Mouse (Mus musculus) ovary, postnatal 36 days (tissue): ENCODE measurements around the gene Tollip.
A peak's percentile ranks its signal among the peaks of the same experiment; 100 is the strongest.
"Not testable (repeated sequence)": the region's sequence is repeated elsewhere in the genome, so short reads cannot be mapped to it uniquely, and the experiment has no call there.

ENCODE experiments used
- DNase-seq: peaks from one replicate; pipeline ENCODE4 v3.0.0; 2022; ENCODE audit warnings: low spot score, mixed read lengths

The Tollip gene

GRCm38 (mm10) chr7:141934128-141934898, 16.0 kb upstream of the Tollip start:
- no peak for DNase-seq

DNA sequence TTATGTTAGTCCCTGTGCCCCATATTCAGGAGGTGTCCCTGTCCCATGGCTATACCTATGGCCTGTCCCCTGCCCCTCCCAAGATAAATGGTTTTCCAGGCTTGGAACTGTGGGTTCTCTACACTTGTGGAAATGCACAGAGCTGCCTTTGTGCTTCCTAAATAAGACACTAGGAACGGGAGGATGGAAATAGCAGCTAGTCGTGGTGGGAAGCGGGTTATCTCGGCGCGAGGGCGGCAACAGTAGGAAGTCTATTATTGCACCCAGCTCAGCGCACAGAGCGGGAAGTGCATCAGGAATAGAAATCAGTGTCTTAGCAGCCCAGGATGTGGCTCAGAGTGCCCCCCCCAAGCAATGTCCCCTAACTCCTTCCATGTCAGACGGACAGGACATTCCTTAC, 10.3 kb upstream of the Tollip start:
- no peak for DNase-seq

DNA sequence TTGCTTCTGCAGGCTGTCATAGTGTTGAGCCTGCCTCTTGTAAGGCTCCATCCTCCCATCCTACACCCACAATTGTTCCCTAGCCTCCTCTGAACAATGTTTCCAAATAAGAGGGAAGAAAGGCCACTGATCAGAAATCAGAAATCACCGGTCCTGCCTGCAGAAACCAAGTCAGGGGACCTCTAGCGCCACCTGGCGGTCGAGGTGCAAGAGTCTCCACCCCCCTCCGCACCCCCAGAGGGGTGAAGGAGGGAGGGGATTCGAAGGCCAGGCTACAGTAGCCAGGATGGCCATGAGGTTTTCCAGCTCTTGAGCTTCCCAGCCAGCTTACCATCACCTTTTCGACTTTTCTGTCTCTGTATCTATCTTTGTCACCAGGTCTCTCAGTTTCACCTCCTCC, 6.6 kb upstream of the Tollip start:
- DNase-seq, result peak; percentile 67

DNA sequence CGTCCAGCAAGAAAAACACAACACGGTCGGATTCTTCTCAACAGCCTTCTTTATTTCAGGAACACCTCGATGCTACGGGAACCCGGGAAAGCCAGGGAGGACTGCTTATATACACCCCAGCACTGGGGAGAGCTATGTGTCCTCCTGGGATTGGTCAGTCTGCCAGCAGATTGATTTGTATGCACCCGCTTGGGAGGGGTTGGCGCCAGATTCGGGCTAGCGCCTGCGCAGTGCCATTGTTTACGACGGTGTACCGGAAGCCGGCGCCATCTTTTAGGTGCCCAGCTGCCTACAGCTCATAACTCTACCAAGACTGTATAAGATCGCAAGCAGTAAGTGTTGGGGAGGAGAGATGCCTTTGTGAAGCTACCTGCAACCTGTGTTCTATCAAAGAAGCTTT, 5.8 kb upstream of the Tollip start:
- DNase-seq, result not testable (repeated sequence)

- DNase-seq, result no peak
Observed at GRCm38 (mm10) chr7:141911305-141911704, 7.0 kb downstream of the Tollip start.

- no peak for DNase-seq
Observed at GRCm38 (mm10) chr7:141908591-141908990, 9.7 kb downstream of the Tollip start.

GRCm38 (mm10) chr7:141902791-141903190, 15.5 kb downstream of the Tollip start:
- DNase-seq, result no peak

GRCm38 (mm10) chr7:141902269-141902729, 16.0 kb downstream of the Tollip start:
- peak; percentile 100 for DNase-seq

DNA sequence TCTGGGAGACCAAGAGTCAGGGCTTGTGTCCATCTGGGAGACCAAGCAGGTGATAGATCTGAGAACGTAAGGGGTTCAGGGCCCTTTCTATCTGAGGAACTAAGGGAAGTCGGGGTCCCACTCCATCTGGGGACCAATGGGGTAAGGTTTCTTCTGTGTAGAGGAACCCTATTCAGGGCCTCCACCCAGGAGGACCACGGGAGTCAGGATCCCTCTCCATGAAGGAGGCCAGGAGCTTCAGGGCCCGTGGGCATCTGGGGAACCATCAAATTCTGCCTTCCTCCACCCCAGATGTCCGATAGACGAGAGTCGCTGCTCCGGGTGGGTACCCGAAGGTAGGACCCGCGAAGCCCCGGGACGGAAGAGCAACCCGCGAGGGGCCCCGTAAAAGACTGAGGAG, 16.5 kb downstream of the Tollip start:
- DNase-seq, result no peak

GRCm38 (mm10) chr7:141892151-141892550, 26.2 kb downstream of the Tollip start:
- no peak for DNase-seq

DNA sequence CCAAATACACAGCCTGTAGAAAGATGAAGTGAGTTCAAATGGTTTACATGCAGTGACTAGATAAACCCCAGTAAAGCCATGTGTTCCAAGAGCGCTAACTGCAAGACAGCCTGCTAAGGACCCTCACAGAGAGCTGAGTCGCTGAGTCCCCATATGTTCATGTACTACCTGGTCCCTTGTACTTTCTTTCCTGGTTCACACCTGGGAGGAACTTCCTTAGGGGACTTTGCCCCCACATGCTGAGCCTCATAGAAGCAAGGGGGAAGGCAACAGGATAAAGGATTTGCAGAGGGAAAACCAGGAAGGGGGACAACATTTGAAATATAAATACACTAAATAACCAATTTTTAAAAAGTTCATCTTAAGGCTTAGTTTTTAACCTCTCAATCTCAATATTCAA, 39.5 kb downstream of the Tollip start:
- DNase-seq, result no peak

DNA sequence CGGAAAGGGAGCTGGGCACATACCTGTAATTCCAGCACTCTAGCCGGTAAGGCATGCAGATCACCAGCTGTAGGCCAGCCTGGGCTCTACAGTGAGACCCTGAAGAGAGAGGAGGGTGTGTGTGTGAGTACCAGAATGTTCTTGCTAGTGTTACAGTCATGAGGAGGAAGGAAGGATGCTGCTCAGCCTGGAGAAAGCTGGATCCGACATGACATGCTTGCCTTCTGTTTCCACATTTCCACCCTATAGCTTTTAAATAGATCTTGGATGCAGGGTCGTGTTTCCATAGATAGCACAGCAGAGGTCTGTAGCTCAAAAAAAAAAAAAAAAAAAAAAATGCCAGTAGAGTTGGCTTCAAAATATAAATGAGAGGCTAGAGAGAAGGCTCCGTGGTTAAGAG, 43.4 kb downstream of the Tollip start:
- DNase-seq, result no peak

DNA sequence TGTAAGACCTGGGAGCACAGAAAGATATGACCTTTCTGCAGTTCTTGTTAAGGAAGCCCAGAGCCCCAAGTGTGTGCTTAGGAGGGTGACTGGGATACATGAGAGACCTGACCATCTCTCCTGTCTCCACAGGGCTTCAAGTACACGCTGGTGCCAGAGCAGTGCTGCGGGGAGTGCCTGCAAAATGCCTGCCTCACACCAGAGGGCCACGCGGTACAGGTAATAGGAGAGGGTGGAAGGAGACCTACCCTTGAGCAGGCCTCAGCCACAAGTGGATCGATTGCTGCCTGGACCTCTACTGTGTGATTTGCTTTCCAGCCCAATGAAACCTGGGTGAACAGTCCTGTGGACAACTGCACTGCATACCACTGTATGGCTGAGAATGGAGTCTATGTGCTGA, 47.8 kb downstream of the Tollip start:
- no peak for DNase-seq

GRCm38 (mm10) chr7:141869644-141870043, 48.7 kb downstream of the Tollip start:
- no peak for DNase-seq

DNA sequence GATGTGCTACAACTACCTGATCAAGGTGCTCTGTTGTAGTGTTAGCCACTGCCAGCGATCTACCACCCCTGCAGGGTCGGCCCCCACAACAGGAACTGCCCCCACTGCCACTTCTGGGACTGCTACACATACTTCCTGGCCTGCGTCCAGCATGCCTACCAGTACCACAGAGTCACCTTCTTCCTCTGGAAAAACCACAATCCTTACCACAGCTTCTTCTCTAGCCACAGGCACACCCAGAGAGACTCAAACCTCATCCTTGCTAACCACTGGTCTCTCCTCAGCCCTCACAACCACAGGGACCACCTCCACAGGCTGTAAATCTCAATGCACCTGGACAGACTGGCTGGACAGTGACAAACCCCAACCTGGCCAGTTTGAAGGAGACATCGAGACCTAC, 57.3 kb downstream of the Tollip start:
- no peak for DNase-seq

GRCm38 (mm10) chr7:141840354-141840753, 78.0 kb downstream of the Tollip start:
- DNase-seq, result no peak

GRCm38 (mm10) chr7:141838779-141839178, 79.5 kb downstream of the Tollip start, which contains the start of gene Muc5b:
TSS of gene Muc5b (plus strand) at chr7:141839070.
- DNase-seq, result no peak

DNA sequence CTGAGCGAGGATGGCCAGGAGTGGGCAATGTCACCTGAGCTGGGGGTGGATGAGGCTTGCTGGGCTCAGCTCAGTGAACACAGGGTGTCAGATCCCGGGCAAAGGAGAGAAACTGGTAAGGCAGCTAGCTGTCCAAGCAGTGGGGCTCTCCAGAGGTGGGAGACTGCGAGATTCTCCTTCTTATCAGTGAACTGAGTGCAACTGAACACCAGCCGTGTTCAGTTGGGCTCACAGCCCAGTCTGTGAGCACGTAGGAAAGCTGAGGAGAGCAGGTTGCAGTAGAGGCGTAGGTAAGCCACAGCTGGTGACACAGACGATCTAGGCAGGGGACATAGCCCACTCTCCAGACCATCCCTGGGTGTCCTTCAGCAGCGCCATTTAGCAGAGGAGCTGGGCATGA, 81.9 kb downstream of the Tollip start:
- DNase-seq, result no peak

GRCm38 (mm10) chr7:141835941-141836340, 82.4 kb downstream of the Tollip start:
- DNase-seq, result no peak
